Mouse (Mus musculus): ENCODE results near the gene Rsad1.

The Rsad1 gene

GRCm38 (mm10) chr11:94548888-94549690, at the start of gene Rsad1:
TSS of gene Rsad1 (minus strand) at chr11:94549255.
- DNase-seq = peak; percentile 92

GRCm38 (mm10) chr11:94598437-94599120, 49.5 kb upstream of the Rsad1 start:
- no peak for DNase-seq

GRCm38 (mm10) chr11:94597319-94597718, 48.3 kb upstream of the Rsad1 start:
- no peak for DNase-seq

- DNase-seq = peak; percentile 32 to 44
These were observed 47.3 kb upstream of the Rsad1 start for GRCm38 (mm10) chr11:94596311-94596852.

GRCm38 (mm10) chr11:94587511-94587910, 38.5 kb upstream of the Rsad1 start:
- DNase-seq = no peak

- no peak for DNase-seq
These were observed 36.0 kb upstream of the Rsad1 start for GRCm38 (mm10) chr11:94585091-94585490.

- no peak for DNase-seq
These were observed 31.2 kb upstream of the Rsad1 start for GRCm38 (mm10) chr11:94580111-94580740.

GRCm38 (mm10) chr11:94576361-94576760, 27.3 kb upstream of the Rsad1 start:
- DNase-seq = no peak

- no peak for DNase-seq
These were observed 26.0 kb upstream of the Rsad1 start for GRCm38 (mm10) chr11:94575036-94575435.

GRCm38 (mm10) chr11:94574560-94574959, 25.5 kb upstream of the Rsad1 start:
- no peak for DNase-seq

- DNase-seq = no peak
These were observed 22.8 kb upstream of the Rsad1 start for GRCm38 (mm10) chr11:94571850-94572249.

GRCm38 (mm10) chr11:94570612-94571011, 21.6 kb upstream of the Rsad1 start:
- DNase-seq = peak; percentile 65 to 78

- no peak for DNase-seq
These were observed 18.3 kb upstream of the Rsad1 start for GRCm38 (mm10) chr11:94567326-94567725.

GRCm38 (mm10) chr11:94566534-94566933, 17.5 kb upstream of the Rsad1 start:
- no peak for DNase-seq

GRCm38 (mm10) chr11:94565151-94565479, 16.1 kb upstream of the Rsad1 start:
- no peak for DNase-seq

- peak; percentile 40 to 49 for DNase-seq
These were observed 15.5 kb upstream of the Rsad1 start, which contains the start of gene Chad for GRCm38 (mm10) chr11:94564437-94565150. TSS of gene Chad (plus strand) at chr11:94565047.

GRCm38 (mm10) chr11:94563821-94564220, 14.8 kb upstream of the Rsad1 start:
- no peak for DNase-seq

GRCm38 (mm10) chr11:94563383-94563782, 14.3 kb upstream of the Rsad1 start:
- DNase-seq = no peak

- DNase-seq = no peak
These were observed 9.2 kb upstream of the Rsad1 start for GRCm38 (mm10) chr11:94558226-94558625.

GRCm38 (mm10) chr11:94550442-94550744, 1.3 kb upstream of the Rsad1 start:
- DNase-seq = no peak

- DNase-seq = no peak
These were observed 811 bp upstream of the Rsad1 start for GRCm38 (mm10) chr11:94549691-94550441.

Measured in thymus, postnatal 36 days (tissue).